Mouse (Mus musculus): Measurements from ENCODE around the gene Olfr1413. TPM values are rescaled to one million over a fixed set of nuclear protein-coding genes. Genes with fewer than 3 reads are reported as not detected.

The Olfr1413 gene
- polyA plus RNA-seq (2017; shearing (Covaris generic)), result not detected

GRCm38 (mm10) chr1:92571022-92571421 lies at the start of gene Olfr1413:
Olfr1413 (plus strand) TSS chr1:92571322.

GRCm38 (mm10) chr1:92585479-92585878 lies 14.4 kb downstream of the Olfr1413 start, which contains the start of gene Olfr1412:
Olfr1412 (plus strand) TSS chr1:92585779.

DNA sequence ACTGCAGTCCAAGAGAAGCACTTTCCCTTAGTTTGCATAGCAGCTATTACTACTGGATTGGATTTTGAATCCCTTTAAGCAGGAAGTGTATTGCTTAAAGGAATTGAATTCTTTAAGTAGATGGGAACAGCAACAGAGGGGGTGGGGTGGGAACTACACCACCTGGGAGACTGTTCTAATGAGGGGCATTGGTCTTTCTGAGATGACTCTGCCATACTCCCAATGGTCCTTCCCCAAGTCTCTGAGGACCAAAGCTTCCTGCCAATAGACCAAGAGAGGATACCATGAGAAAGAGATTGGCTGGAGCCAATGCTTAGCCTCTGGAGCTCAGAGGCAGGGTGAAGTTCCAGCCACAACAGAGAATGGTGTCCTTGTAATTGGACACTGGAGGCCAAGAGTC lies 23.0 kb downstream of the Olfr1413 start, which contains the start of gene Olfr1411:
Olfr1411 (plus strand) TSS at position 301 of the 400 bp plus-strand sequence.

DNA sequence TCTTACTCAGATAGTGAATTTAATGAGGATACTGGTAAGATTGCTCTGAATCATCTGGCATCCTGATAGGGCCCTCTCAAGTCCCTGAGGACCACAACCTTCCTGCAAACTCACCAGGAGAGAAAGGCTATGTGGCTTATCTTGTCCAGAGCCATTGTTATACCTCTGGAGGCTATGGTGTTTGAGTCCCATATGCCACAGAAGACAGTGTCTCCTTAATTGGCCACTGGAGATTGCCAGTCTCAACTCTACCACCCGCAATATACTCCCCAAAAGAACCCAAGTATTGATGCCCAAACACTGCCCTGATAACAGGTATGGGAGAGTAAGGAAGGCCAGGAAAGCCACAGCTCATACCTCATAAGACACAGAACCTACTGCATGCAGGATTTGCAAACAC lies 34.4 kb downstream of the Olfr1413 start, which contains the start of gene Olfr1410:
Olfr1410 (plus strand) TSS at position 301 of the 400 bp plus-strand sequence.

DNA sequence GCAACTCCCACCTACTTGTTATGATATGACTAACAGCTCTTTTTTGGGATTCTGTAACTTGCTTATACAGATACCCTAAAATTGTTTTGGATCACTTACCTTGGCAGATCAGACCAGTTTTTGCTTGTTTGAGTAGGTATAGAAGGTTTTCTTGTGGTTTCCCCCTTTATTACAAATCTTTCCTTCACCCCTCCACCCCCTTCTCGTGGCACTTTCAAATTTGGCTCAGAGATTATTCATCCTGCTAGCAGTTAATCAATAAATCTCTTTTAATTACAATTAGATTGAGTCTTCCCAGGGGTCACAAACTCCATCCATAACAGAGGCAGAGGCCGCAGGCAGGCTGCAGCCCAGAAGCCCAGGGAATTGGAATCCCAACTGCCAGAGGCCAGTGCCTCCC lies 46.4 kb downstream of the Olfr1413 start, which contains the start of gene Olfr12:
Olfr12 (plus strand) TSS at position 301 of the 400 bp plus-strand sequence.

Other genes with a start within 250 kb of the Olfr1413 start
- gene Ndufa10, start 97.5 kb upstream of the Olfr1413 start, polyA plus RNA-seq (2017; shearing (Covaris generic)), result 240 TPM
- not detected for gene Olfr1416, start 86.2 kb upstream of the Olfr1413 start, polyA plus RNA-seq (2017; shearing (Covaris generic))
- gene Olfr1415, start 75.2 kb upstream of the Olfr1413 start, polyA plus RNA-seq (2017; shearing (Covaris generic)), result not detected
- gene Olfr1414, start 52.7 kb upstream of the Olfr1413 start, polyA plus RNA-seq (2017; shearing (Covaris generic)), result not detected
- gene Olfr1412, start 14.5 kb downstream of the Olfr1413 start, polyA plus RNA-seq (2017; shearing (Covaris generic)), result not detected
- gene Olfr1411, start 23.1 kb downstream of the Olfr1413 start, polyA plus RNA-seq (2017; shearing (Covaris generic)), result not detected
- gene Olfr1410, start 34.5 kb downstream of the Olfr1413 start, polyA plus RNA-seq (2017; shearing (Covaris generic)), result not detected
- not detected for gene Olfr12, start 46.5 kb downstream of the Olfr1413 start, polyA plus RNA-seq (2017; shearing (Covaris generic))
- gene Cops9, start 70.7 kb downstream of the Olfr1413 start, polyA plus RNA-seq (2017; shearing (Covaris generic)), result 267 TPM
- gene Otos, start 77.5 kb downstream of the Olfr1413 start, polyA plus RNA-seq (2017; shearing (Covaris generic)), result 1.2 TPM

Measured in activated CD4-positive, CD25-positive, alpha-beta regulatory T cell, adult 9 weeks (primary cell).